Mouse (Mus musculus): ENCODE measurements around the gene Cd69. TPM values are rescaled to one million over a fixed set of nuclear protein-coding genes. Genes with fewer than 3 reads are reported as not detected.

Cd69 gene
- 10.8 TPM for polyA plus RNA-seq (2014; fragmentation: Illumina TruSeq; extraction: RNeasy Lipid Tissue Mini Kit (QIAGEN cat#74804); ENCODE audit: insufficient read depth, low read depth, low replicate concordance)

DNA sequence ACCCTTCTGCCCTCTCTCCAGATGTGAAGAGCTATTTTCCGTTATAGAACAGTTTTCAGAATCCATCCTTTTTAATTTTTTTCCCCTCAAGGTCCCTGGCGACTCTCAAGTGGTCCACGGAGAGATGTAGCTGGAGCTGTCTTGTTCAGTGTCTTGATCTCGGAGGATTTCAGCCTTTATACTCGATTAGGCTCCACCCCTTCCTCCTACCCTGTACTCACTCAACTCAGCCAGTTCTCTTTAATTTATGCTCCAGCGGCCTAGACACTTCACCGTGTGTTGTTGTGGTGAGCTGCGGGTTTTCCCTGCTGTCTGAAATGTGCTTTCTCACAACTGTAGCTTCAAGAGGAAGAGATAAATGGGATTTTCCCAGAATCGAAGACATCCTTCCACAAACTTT lies at the start of gene Cd69:
TSS of gene Cd69 (minus strand) at position 217 of the 400 bp plus-strand sequence.

Other genes starting within 250 kb of the Cd69 start
- gene Klrb1f, start 229.5 kb downstream of the Cd69 start, polyA plus RNA-seq (2014; fragmentation: Illumina TruSeq; extraction: RNeasy Lipid Tissue Mini Kit (QIAGEN cat#74804); ENCODE audit: insufficient read depth, low read depth, low replicate concordance), result 0.86 TPM
- gene Clec2e, start 174.5 kb downstream of the Cd69 start, polyA plus RNA-seq (2014; fragmentation: Illumina TruSeq; extraction: RNeasy Lipid Tissue Mini Kit (QIAGEN cat#74804); ENCODE audit: insufficient read depth, low read depth, low replicate concordance), result not detected
- gene Clec2d, start 94.8 kb downstream of the Cd69 start, polyA plus RNA-seq (2014; fragmentation: Illumina TruSeq; extraction: RNeasy Lipid Tissue Mini Kit (QIAGEN cat#74804); ENCODE audit: insufficient read depth, low read depth, low replicate concordance), result 369 TPM
- not detected for gene 4922502D21Rik, start 56.4 kb upstream of the Cd69 start, polyA plus RNA-seq (2014; fragmentation: Illumina TruSeq; extraction: RNeasy Lipid Tissue Mini Kit (QIAGEN cat#74804); ENCODE audit: insufficient read depth, low read depth, low replicate concordance)
- gene Clec12a, start 67.3 kb upstream of the Cd69 start, polyA plus RNA-seq (2014; fragmentation: Illumina TruSeq; extraction: RNeasy Lipid Tissue Mini Kit (QIAGEN cat#74804); ENCODE audit: insufficient read depth, low read depth, low replicate concordance), result 9.2 TPM
- 6.7 TPM for gene Clec12b, start 110.4 kb upstream of the Cd69 start, polyA plus RNA-seq (2014; fragmentation: Illumina TruSeq; extraction: RNeasy Lipid Tissue Mini Kit (QIAGEN cat#74804); ENCODE audit: insufficient read depth, low read depth, low replicate concordance)
- 6.6 TPM for gene Clec1b, start 121.9 kb upstream of the Cd69 start, polyA plus RNA-seq (2014; fragmentation: Illumina TruSeq; extraction: RNeasy Lipid Tissue Mini Kit (QIAGEN cat#74804); ENCODE audit: insufficient read depth, low read depth, low replicate concordance)
- gene Clec9a, start 133.4 kb upstream of the Cd69 start, polyA plus RNA-seq (2014; fragmentation: Illumina TruSeq; extraction: RNeasy Lipid Tissue Mini Kit (QIAGEN cat#74804); ENCODE audit: insufficient read depth, low read depth, low replicate concordance), result 2.5 TPM
- gene Clec1a, start 176.6 kb upstream of the Cd69 start, polyA plus RNA-seq (2014; fragmentation: Illumina TruSeq; extraction: RNeasy Lipid Tissue Mini Kit (QIAGEN cat#74804); ENCODE audit: insufficient read depth, low read depth, low replicate concordance), result 38.0 TPM
- gene Olr1, start 231.7 kb upstream of the Cd69 start, polyA plus RNA-seq (2014; fragmentation: Illumina TruSeq; extraction: RNeasy Lipid Tissue Mini Kit (QIAGEN cat#74804); ENCODE audit: insufficient read depth, low read depth, low replicate concordance), result 2.9 TPM
- gene Tmem52b, start 237.1 kb upstream of the Cd69 start, polyA plus RNA-seq (2014; fragmentation: Illumina TruSeq; extraction: RNeasy Lipid Tissue Mini Kit (QIAGEN cat#74804); ENCODE audit: insufficient read depth, low read depth, low replicate concordance), result 0.35 TPM

Measured in lung, adult 10 weeks (tissue).